Mouse (Mus musculus): ENCODE measurements around the gene Btrc. TPM values are rescaled to one million over a fixed set of nuclear protein-coding genes. Genes with fewer than 3 reads are reported as not detected.

The Btrc gene
- total and polyA plus RNA-seq, 3 experiments, result 14.2 to 30.3 TPM; not detected in 1

DNA sequence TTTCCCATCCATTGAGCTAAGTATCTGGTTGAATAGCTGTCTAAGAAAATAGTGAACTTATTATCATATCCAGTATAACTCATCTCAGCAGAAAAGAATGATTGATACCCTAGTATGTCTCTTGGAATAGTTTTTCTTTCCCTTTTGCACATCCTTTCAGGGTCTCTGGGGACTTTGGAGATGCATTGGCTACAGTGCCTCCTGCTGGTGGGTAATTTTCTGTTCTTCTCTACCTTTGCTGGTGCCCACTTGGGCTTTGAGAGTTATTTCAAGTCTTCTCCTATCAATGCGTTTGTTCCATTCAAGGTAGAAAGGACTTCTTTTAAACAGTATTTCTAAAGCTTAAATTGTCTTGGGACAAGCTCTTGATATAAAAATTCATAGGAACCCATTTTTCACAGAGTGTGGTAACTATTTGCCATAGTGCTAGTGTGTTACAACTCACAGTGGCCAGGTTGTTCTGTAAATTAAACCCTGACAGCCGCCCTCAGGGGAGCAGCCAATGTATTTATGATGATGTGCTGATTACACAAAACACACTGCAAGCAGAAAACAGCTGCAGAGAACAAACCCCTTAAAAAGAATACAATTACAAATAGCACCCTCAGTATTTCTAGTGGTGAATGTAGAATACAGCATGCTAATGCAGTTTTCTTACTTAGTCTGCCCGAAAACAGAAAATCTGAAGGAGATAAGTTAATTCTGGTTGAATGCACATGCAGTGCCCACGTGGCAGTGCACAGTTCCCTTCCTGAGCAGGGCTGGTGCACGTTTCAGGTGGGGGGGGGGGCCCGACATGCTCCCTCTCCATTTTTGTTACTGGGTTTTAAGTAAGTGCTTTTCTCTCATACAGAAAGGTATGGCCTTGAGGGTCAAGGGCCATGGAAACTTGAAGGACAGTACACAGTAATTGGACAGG lies 75.7 kb downstream of the Btrc start:
- Histone ChIP-seq H3K9ac (ENCODE audit: control insufficient read depth, low read depth, low read length, poor library complexity, severe bottlenecking) (peak overlapping the region; percentile 38; the same call in 1 of the 2 replicates), H3K4me1 (ENCODE audit: control insufficient read depth in 1 of 2, insufficient read depth in 2 of 2, low read length in 2 of 2) (peaks cover 5 to 18% of the 10 kb centered on the region in 2 experiments; a peak in 3 of 4 replicates), H3K27ac (ENCODE audit: control insufficient read depth, low read depth, low read length) (no peak overlapping the region), H3K27me3 (ENCODE audit: control insufficient read depth in 1 of 2, insufficient read depth in 2 of 2, low read length in 2 of 2) (no peaks in the 10 kb centered on the region), H3K79me2 (ENCODE audit: control insufficient read depth, insufficient read depth, low read length, poor library complexity) (no peaks in the 10 kb centered on the region), H3K36me3 (ENCODE audit: control insufficient read depth in 1 of 2, insufficient read depth in 2 of 2, low read length in 2 of 2) (peaks cover 0 to 15% of the 10 kb centered on the region in 2 experiments; a peak in 2 of 4 replicates), H3K4me3 (ENCODE audit: control insufficient read depth in 1 of 2, insufficient read depth in 1 of 2, low read depth in 2 of 2, low read length in 2 of 2) (no peak overlapping the region), H3K9me3 (replicated peaks; ENCODE audit: insufficient read depth, low read length) (no peaks in the 10 kb centered on the region)
- DNase-seq (ENCODE audit: low read depth, low spot score), result peak; percentile 38
- TF ChIP-seq CTCF (IDR thresholded peaks at IDR 0.05 in 2 of 3, conservative IDR thresholded peaks at IDR 0.05 in 1 of 3; ENCODE audit: control insufficient read depth in 1 of 3, insufficient read depth in 1 of 3, low read depth in 2 of 3, low read length in 3 of 3, poor library complexity in 1 of 3, severe bottlenecking in 1 of 3), result peak; percentile 33 to 55 (median 54)
- peak; percentile 87 for TF ChIP-seq MXI1 (IDR thresholded peaks at IDR 0.05; ENCODE audit: low read depth, low read length)
- TF ChIP-seq USF1 (IDR thresholded peaks at IDR 0.05; ENCODE audit: low read depth, low read length), result peak; percentile 76
- TF ChIP-seq EP300 (IDR thresholded peaks at IDR 0.05; ENCODE audit: low read depth in 1 of 2, low read length in 2 of 2), result no peak
- TF ChIP-seq RAD21 (IDR thresholded peaks at IDR 0.05; ENCODE audit: low read depth, low read length), result peak; percentile 19
- peak; percentile 66; the same call in 1 of the 2 replicates for TF ChIP-seq MYC (IDR thresholded peaks at IDR 0.05; ENCODE audit: low read depth, low read length)
- TF ChIP-seq MAFK (IDR thresholded peaks at IDR 0.05; ENCODE audit: borderline replicate concordance, low read depth, low read length), result no peak
- TF ChIP-seq SMC3 (IDR thresholded peaks at IDR 0.05; ENCODE audit: low read depth, low read length), result peak; percentile 36; the same call in 1 of the 2 replicates
- peak; percentile 60; the same call in 1 of the 2 replicates for TF ChIP-seq BHLHE40 (IDR thresholded peaks at IDR 0.05; ENCODE audit: borderline replicate concordance, low read depth, low read length)
- TF ChIP-seq MAX (IDR thresholded peaks at IDR 0.05; ENCODE audit: low read length), result peak; percentile 70

DNA sequence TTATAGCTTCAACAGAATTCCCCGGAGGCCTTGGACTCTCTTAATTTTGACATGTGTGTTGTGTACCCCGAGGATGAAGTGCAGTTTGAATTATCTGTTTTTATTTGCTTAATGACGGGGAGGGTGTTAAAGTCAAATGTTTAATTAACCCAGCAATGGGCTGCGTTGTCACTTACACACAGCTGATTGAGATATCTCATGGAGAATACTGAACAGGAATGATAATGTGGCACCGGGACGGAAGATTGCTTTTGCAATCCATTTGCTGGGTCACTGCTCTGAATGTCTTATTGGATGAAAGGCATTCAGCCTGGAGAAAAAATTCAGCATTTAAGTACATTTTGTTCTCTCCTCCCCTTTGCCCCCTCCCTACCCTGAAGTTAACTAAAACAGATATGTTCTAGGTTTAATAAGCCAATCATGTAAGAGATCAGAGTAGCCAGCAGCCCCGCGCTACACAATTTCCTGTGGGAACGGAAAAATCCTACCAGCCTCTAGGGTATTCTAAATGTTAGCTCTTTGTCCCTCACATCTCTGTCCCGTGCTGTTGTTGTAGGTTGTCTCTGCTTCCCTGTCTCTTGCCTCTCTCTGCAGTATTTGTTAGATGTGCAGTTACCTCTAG lies 77.1 kb downstream of the Btrc start:
- peaks cover 0 to 28% of the 10 kb centered on the region in 2 experiments; a peak in 2 of 4 replicates for H3K36me3 ChIP-seq (ENCODE audit: control insufficient read depth in 1 of 2, insufficient read depth in 2 of 2, low read length in 2 of 2)
- no peak overlapping the region for H3K27ac ChIP-seq (ENCODE audit: control insufficient read depth, low read depth, low read length)
- TF ChIP-seq ETS1 (IDR thresholded peaks at IDR 0.05; ENCODE audit: low read depth, low read length), result no peak
- no peak for TF ChIP-seq ZKSCAN1 (IDR thresholded peaks at IDR 0.05; ENCODE audit: low read depth, low read length)
- no peak for TF ChIP-seq ZNF384 (IDR thresholded peaks at IDR 0.05; ENCODE audit: low read depth, low read length)
- H3K9ac ChIP-seq (ENCODE audit: control insufficient read depth, low read depth, low read length, poor library complexity, severe bottlenecking), result no peak overlapping the region
- peaks cover 13 to 29% of the 10 kb centered on the region in 2 experiments for H3K4me1 ChIP-seq (ENCODE audit: control insufficient read depth in 1 of 2, insufficient read depth in 2 of 2, low read length in 2 of 2)
- DNase-seq (ENCODE audit: low read depth, low spot score), result no peak
- H3K27me3 ChIP-seq (ENCODE audit: control insufficient read depth in 1 of 2, insufficient read depth in 2 of 2, low read length in 2 of 2), result no peaks in the 10 kb centered on the region
- no peaks in the 10 kb centered on the region for H3K9me3 ChIP-seq (replicated peaks; ENCODE audit: insufficient read depth, low read length)
- no peaks in the 10 kb centered on the region for H3K79me2 ChIP-seq (ENCODE audit: control insufficient read depth, insufficient read depth, low read length, poor library complexity)
- no peak overlapping the region for H3K4me3 ChIP-seq (ENCODE audit: control insufficient read depth in 1 of 2, insufficient read depth in 1 of 2, low read depth in 2 of 2, low read length in 2 of 2)
